Mouse (Mus musculus): ENCODE data around the gene Pam. TPM values are rescaled to one million over a fixed set of nuclear protein-coding genes. Genes with fewer than 3 reads are reported as not detected.
A peak's percentile ranks its signal among the peaks of the same experiment; 100 is the strongest.

Gene Pam
- polyA plus RNA-seq, 1 experiment from 2014 or later: 76.4 TPM

GRCm38 (mm10) chr1:98042425-98042824, 53.0 kb downstream of the Pam start:
- DNase-seq (ENCODE audit: low spot score): no peak
- no peaks in the 10 kb centered on the region for H3K9me3 ChIP-seq (ENCODE audit: control insufficient read depth, low read length)
- H3K4me2 ChIP-seq (replicated peaks; ENCODE audit: low read depth): no peak overlapping the region
- no peaks in the 10 kb centered on the region for H3K27me3 ChIP-seq (ENCODE audit: control insufficient read depth, insufficient read depth, low read length)
- H3K27ac ChIP-seq (replicated peaks): no peak overlapping the region
- no peak overlapping the region for H3K4me3 ChIP-seq (ENCODE audit: low read depth, low read length)
- H3K36me3 ChIP-seq (ENCODE audit: control insufficient read depth, insufficient read depth, low read length): no peaks in the 10 kb centered on the region
- ATAC-seq (ENCODE audit: low FRiP score, low TSS enrichment): no peak
- 84% methylated on average over 2 of the region's 2 CpGs for WGBS
- TF ChIP-seq EP300 (optimal IDR thresholded peaks at IDR 0.05) (no peak), CTCF (IDR thresholded peaks at IDR 0.05; ENCODE audit: low read depth) (no peak)
- H3K4me1 ChIP-seq (replicated peaks; ENCODE audit: control insufficient read depth, insufficient read depth): no peaks in the 10 kb centered on the region
- H3K9ac ChIP-seq (ENCODE audit: low read length): no peak overlapping the region

DNA sequence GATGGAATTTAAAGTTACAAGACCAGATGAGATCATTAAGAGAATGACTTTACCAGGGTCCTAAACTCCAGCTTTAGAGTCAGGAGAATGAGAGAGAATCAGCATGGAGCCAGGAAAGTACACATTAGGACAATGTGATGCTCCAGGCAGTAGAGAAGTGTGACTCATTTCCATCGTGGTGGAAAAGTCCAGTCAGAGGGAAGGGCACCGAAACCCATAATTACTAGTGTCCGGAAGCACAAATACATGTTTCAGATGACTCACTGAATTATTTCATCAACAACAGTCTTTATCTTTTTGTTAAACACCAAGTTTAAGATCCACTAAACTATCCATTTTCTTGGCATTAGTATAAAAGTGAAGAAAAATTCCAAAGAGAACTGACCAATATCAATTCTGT, 57.2 kb downstream of the Pam start:
- TF ChIP-seq CTCF (IDR thresholded peaks at IDR 0.05; ENCODE audit: low read depth) (no peak), EP300 (optimal IDR thresholded peaks at IDR 0.05) (no peak)
- 0 out of 2 replicates have a peak, but pooled peaks have one; percentile 69 for ATAC-seq (ENCODE audit: low FRiP score, low TSS enrichment)
- Histone ChIP-seq H3K4me1 (replicated peaks; ENCODE audit: control insufficient read depth, insufficient read depth) (no peaks in the 10 kb centered on the region), H3K9me3 (ENCODE audit: control insufficient read depth, low read length) (no peaks in the 10 kb centered on the region), H3K4me2 (replicated peaks; ENCODE audit: low read depth) (no peak overlapping the region), H3K27me3 (ENCODE audit: control insufficient read depth, insufficient read depth, low read length) (no peaks in the 10 kb centered on the region), H3K4me3 (ENCODE audit: low read depth, low read length) (no peak overlapping the region), H3K27ac (replicated peaks) (no peak overlapping the region), H3K36me3 (ENCODE audit: control insufficient read depth, insufficient read depth, low read length) (no peaks in the 10 kb centered on the region), H3K9ac (ENCODE audit: low read length) (no peak overlapping the region)
- DNase-seq (ENCODE audit: low spot score): no peak
- 57% methylated on average over 3 of the region's 3 CpGs for WGBS

- Histone ChIP-seq H3K9me3 (ENCODE audit: control insufficient read depth, low read length) (no peaks in the 10 kb centered on the region), H3K4me1 (replicated peaks; ENCODE audit: control insufficient read depth, insufficient read depth) (no peaks in the 10 kb centered on the region), H3K9ac (ENCODE audit: low read length) (no peak overlapping the region), H3K27ac (replicated peaks) (no peak overlapping the region), H3K36me3 (ENCODE audit: control insufficient read depth, insufficient read depth, low read length) (no peaks in the 10 kb centered on the region), H3K4me2 (replicated peaks; ENCODE audit: low read depth) (no peak overlapping the region), H3K27me3 (ENCODE audit: control insufficient read depth, insufficient read depth, low read length) (no peaks in the 10 kb centered on the region), H3K4me3 (ENCODE audit: low read depth, low read length) (no peak overlapping the region)
- WGBS: 71% methylated on average over 2 of the region's 2 CpGs
- DNase-seq (ENCODE audit: low spot score) (no peak), ATAC-seq (ENCODE audit: low FRiP score, low TSS enrichment) (no peak)
- TF ChIP-seq CTCF (IDR thresholded peaks at IDR 0.05; ENCODE audit: low read depth) (no peak), EP300 (optimal IDR thresholded peaks at IDR 0.05) (no peak)
Observed at GRCm38 (mm10) chr1:98035736-98036135, 59.7 kb downstream of the Pam start.

- Histone ChIP-seq H3K4me3 (ENCODE audit: low read depth, low read length) (no peak overlapping the region), H3K4me1 (replicated peaks; ENCODE audit: control insufficient read depth, insufficient read depth) (no peaks in the 10 kb centered on the region), H3K4me2 (replicated peaks; ENCODE audit: low read depth) (no peak overlapping the region), H3K9me3 (ENCODE audit: control insufficient read depth, low read length) (no peaks in the 10 kb centered on the region), H3K27ac (replicated peaks) (no peak overlapping the region), H3K36me3 (ENCODE audit: control insufficient read depth, insufficient read depth, low read length) (no peaks in the 10 kb centered on the region), H3K9ac (ENCODE audit: low read length) (no peak overlapping the region), H3K27me3 (ENCODE audit: control insufficient read depth, insufficient read depth, low read length) (no peaks in the 10 kb centered on the region)
- ATAC-seq (ENCODE audit: low FRiP score, low TSS enrichment) (no peak), DNase-seq (ENCODE audit: low spot score) (no peak)
- TF ChIP-seq EP300 (optimal IDR thresholded peaks at IDR 0.05) (no peak), CTCF (IDR thresholded peaks at IDR 0.05; ENCODE audit: low read depth) (peak; percentile 15; the same call in 1 of the 2 replicates)
- WGBS: 87% methylated on average over 8 of the region's 8 CpGs
Observed at GRCm38 (mm10) chr1:98031802-98032201, 63.6 kb downstream of the Pam start.

DNA sequence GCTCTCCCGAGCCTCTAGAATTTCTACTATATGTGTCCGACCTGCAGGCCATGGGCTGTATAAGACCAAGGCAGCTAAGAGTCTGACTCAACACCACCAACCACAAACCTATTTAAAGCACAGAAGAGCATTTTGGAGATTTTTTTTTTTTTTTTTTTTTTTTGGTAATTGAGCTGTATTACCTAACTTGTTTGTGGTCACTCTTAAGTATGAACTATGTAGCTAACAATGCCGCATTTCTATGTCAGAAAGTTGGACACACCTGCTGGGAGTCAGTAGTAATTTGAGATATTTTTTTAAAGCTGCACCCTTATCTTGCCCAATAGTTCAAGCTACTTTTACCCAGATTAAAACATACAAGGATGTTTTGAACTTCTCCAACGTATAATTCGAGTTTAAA, 66.4 kb downstream of the Pam start:
- Histone ChIP-seq H3K9ac (ENCODE audit: low read length) (no peak overlapping the region), H3K27me3 (ENCODE audit: control insufficient read depth, insufficient read depth, low read length) (no peaks in the 10 kb centered on the region), H3K4me3 (ENCODE audit: low read depth, low read length) (no peak overlapping the region), H3K9me3 (ENCODE audit: control insufficient read depth, low read length) (no peaks in the 10 kb centered on the region), H3K4me2 (replicated peaks; ENCODE audit: low read depth) (no peak overlapping the region), H3K4me1 (replicated peaks; ENCODE audit: control insufficient read depth, insufficient read depth) (no peaks in the 10 kb centered on the region), H3K27ac (replicated peaks) (no peak overlapping the region), H3K36me3 (ENCODE audit: control insufficient read depth, insufficient read depth, low read length) (no peaks in the 10 kb centered on the region)
- TF ChIP-seq CTCF (IDR thresholded peaks at IDR 0.05; ENCODE audit: low read depth) (no peak), EP300 (optimal IDR thresholded peaks at IDR 0.05) (no peak)
- ATAC-seq (ENCODE audit: low FRiP score, low TSS enrichment) (no peak), DNase-seq (ENCODE audit: low spot score) (no peak)
- WGBS: 81% methylated on average over 5 of the region's 5 CpGs

DNA sequence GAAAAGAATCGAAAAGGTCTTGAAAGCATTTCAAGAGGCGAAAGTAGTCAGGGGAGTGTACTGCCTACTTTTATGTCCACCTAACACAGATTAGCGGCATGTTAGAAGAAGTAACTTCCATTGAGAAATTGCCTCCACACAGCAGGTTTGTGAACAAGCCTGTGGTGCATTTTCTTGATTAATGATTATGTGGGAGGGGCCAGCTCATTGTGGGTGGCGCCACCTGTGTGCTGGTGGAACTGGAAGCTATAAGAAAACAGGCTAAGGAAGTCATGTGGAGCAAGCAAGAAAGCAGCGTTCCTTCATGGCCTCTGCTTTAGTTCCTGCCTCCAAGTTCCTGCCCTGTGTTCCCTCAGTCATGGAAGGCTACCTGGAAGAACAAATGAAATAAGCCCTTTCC, 67.0 kb downstream of the Pam start:
- 91% methylated on average over 5 of the region's 5 CpGs for WGBS
- Histone ChIP-seq H3K36me3 (ENCODE audit: control insufficient read depth, insufficient read depth, low read length) (no peaks in the 10 kb centered on the region), H3K9ac (ENCODE audit: low read length) (no peak overlapping the region), H3K4me1 (replicated peaks; ENCODE audit: control insufficient read depth, insufficient read depth) (no peaks in the 10 kb centered on the region), H3K4me2 (replicated peaks; ENCODE audit: low read depth) (no peak overlapping the region), H3K4me3 (ENCODE audit: low read depth, low read length) (no peak overlapping the region), H3K27ac (replicated peaks) (no peak overlapping the region), H3K9me3 (ENCODE audit: control insufficient read depth, low read length) (no peaks in the 10 kb centered on the region), H3K27me3 (ENCODE audit: control insufficient read depth, insufficient read depth, low read length) (no peaks in the 10 kb centered on the region)
- no peak for TF ChIP-seq EP300 (optimal IDR thresholded peaks at IDR 0.05)
- no peak for TF ChIP-seq CTCF (IDR thresholded peaks at IDR 0.05; ENCODE audit: low read depth)
- ATAC-seq (ENCODE audit: low FRiP score, low TSS enrichment) (no peak), DNase-seq (ENCODE audit: low spot score) (no peak)

Measured in stomach, postnatal 0 days (tissue).